ENCODE assay signal across 27 mouse cellular contexts in genomic region chr13:45863779-45864178, GRCm38 (mm10).
DNase-seq lines count a peak whose midpoint lies in the region; TF ChIP-seq lines count a peak whose summit lies in the region.
"Had no signal": no experiment of that assay in that cellular context is flagged by ENCODE, and none has a peak within 500 bp of the region (broad histone marks: within the 10 kb centered on the region; RNA-seq: fewer than 3 reads in every experiment).

No protein-coding gene starts in this region.

- H3K27me3 ChIP-seq in CH12.LX (replicated peaks), result no peaks in the 10 kb centered on the region
- H3K27me3 ChIP-seq: embryonic facial prominence, embryonic 13.5 days; forebrain, embryonic 12.5 days; heart, embryonic 13.5 days; hindbrain, embryonic 12.5 days; hindbrain, embryonic 15.5 days had no signal

- no peak overlapping the region for H3K9ac ChIP-seq in CH12.LX (ENCODE audit: insufficient read depth, low read depth)
- H3K9ac ChIP-seq: embryonic facial prominence, embryonic 13.5 days; forebrain, embryonic 12.5 days; heart, embryonic 13.5 days; hindbrain, embryonic 12.5 days; hindbrain, embryonic 15.5 days had no signal

- H3K36me3 ChIP-seq in CH12.LX (replicated peaks in 1 of 2; ENCODE audit: control insufficient read depth in 1 of 2, insufficient read depth in 1 of 2, low read length in 1 of 2), result peaks cover 14 to 54% of the 10 kb centered on the region in 2 experiments
- H3K36me3 ChIP-seq: embryonic facial prominence, embryonic 10.5 days; embryonic facial prominence, embryonic 13.5 days; forebrain, embryonic 12.5 days; heart, embryonic 10.5 days; heart, embryonic 13.5 days; hindbrain, embryonic 12.5 days; hindbrain, embryonic 15.5 days had no signal

- H3K27ac ChIP-seq in CH12.LX (ENCODE audit: insufficient read depth, low read depth), result no peak overlapping the region
- H3K27ac ChIP-seq: embryonic facial prominence, embryonic 10.5 days; embryonic facial prominence, embryonic 13.5 days; forebrain, embryonic 12.5 days; heart, adult 2 months; heart, embryonic 10.5 days; heart, embryonic 13.5 days; hindbrain, embryonic 12.5 days; hindbrain, embryonic 15.5 days had no signal

- H3K4me1 ChIP-seq in CH12.LX (ENCODE audit: control insufficient read depth in 1 of 2, insufficient read depth in 2 of 2), result peaks cover 41 to 97% of the 10 kb centered on the region in 2 experiments

- peak; percentile 45 to 68 for DNase-seq in adrenal gland, adult (ENCODE audit: inconsistent age in 2 of 2, low spot score in 1 of 2)
- DNase-seq in adrenal gland, postnatal 25 days, result no peak
- peak; percentile 62 for DNase-seq in CD4-positive helper T cell, adult 2 months (ENCODE audit: low read depth, low spot score)
- DNase-seq in CH12.LX (ENCODE audit: extremely low read depth) (no peak), MN1 (ENCODE audit: low spot score) (no peak)
- peak; percentile 73 for DNase-seq in induced T-regulatory cell, adult 2 months (ENCODE audit: low read depth)
- no peak for DNase-seq in cerebellum, adult 9-10 months
- no peak for DNase-seq in ovary, postnatal 36 days (ENCODE audit: low spot score)
- DNase-seq: adrenal gland, postnatal 10 days; cerebellum, adult 18-20 months; cerebellum, postnatal 10 days; cerebellum, postnatal 36 days; embryo, embryonic 11 days; gastrocnemius, postnatal 10 days; gastrocnemius, postnatal 36 days; heart, adult 2 months; heart, postnatal 14 days; kidney, adult 18-20 months; kidney, adult 9 months had no signal

- dilution Hi-C loops in CH12.LX (cut with MboI; ENCODE audit: extremely low pct_ligation_motif_present, extremely low pct_unique_long_range_greater_than_20kb, low sequenced_read_pairs), result no loop called here

- peaks cover 73% of the 10 kb centered on the region for H3K79me2 ChIP-seq in CH12.LX (replicated peaks; ENCODE audit: control insufficient read depth, extremely low read depth, insufficient read depth, poor library complexity, severe bottlenecking)

- TF ChIP-seq POLR2A in CH12.LX (IDR thresholded peaks at IDR 0.05; ENCODE audit: low read depth, low read length), result no peak

- TF ChIP-seq RAD21 in CH12.LX (IDR thresholded peaks at IDR 0.05; ENCODE audit: low read depth, low read length), result no peak

- H3K9me3 ChIP-seq in CH12.LX (replicated peaks; ENCODE audit: low read length), result no peaks in the 10 kb centered on the region
- H3K9me3 ChIP-seq: embryonic facial prominence, embryonic 10.5 days; embryonic facial prominence, embryonic 13.5 days; forebrain, embryonic 12.5 days; heart, embryonic 10.5 days; heart, embryonic 13.5 days; hindbrain, embryonic 12.5 days; hindbrain, embryonic 15.5 days had no signal

- in situ Hi-C loops in CH12.LX (cut with MboI; ENCODE audit: low pct_ligation_motif_present, low pct_unique_long_range_greater_than_20kb, low sequenced_read_pairs), result loop anchor here (10.0 kb wide), 1 partner anchor 101 kb away; the partner anchor contains the start of gene Atxn1

- no peak for TF ChIP-seq EP300 in CH12.LX (IDR thresholded peaks at IDR 0.05; ENCODE audit: low read length)

- no peak overlapping the region for H3K4me2 ChIP-seq in CH12.LX (ENCODE audit: insufficient read depth, low read depth, poor library complexity, severe bottlenecking)
- H3K4me2 ChIP-seq: embryonic facial prominence, embryonic 13.5 days; forebrain, embryonic 12.5 days; heart, embryonic 13.5 days; hindbrain, embryonic 12.5 days; hindbrain, embryonic 15.5 days had no signal

- no peak overlapping the region for H3K4me3 ChIP-seq in CH12.LX (replicated peaks in 1 of 3; ENCODE audit: low read depth in 2 of 3, low read length in 2 of 3, poor library complexity in 1 of 3)
- H3K4me3 ChIP-seq: embryonic facial prominence, embryonic 10.5 days; embryonic facial prominence, embryonic 13.5 days; erythroblast, embryonic 14.5 days; forebrain, embryonic 12.5 days; heart, adult 2 months; heart, embryonic 10.5 days; heart, embryonic 13.5 days; hindbrain, embryonic 12.5 days; hindbrain, embryonic 15.5 days had no signal

- TF ChIP-seq CTCF in CH12.LX (conservative IDR thresholded peaks at IDR 0.05 in 1 of 2, IDR thresholded peaks at IDR 0.05 in 1 of 2; ENCODE audit: low read depth in 2 of 2, low read length in 2 of 2), result no peak

TF ChIP-seq in CH12.LX, 34 proteins besides CTCF, POLR2A, EP300 and RAD21:
- TF ChIP-seq ZKSCAN1 (IDR thresholded peaks at IDR 0.05; ENCODE audit: borderline replicate concordance, low read depth, low read length), result no peak
- TF ChIP-seq ETS1 (conservative IDR thresholded peaks at IDR 0.05; ENCODE audit: low read depth, low read length), result no peak
- no peak for TF ChIP-seq CHD2 (IDR thresholded peaks at IDR 0.05; ENCODE audit: low read length)
- peak; percentile 66; the same call in 1 of the 2 replicates for TF ChIP-seq MAFK (IDR thresholded peaks at IDR 0.05; ENCODE audit: insufficient replicate concordance, low read length)

Comparison
In these comparisons a context has a peak if more than half of its experiments do, and no peak if none do; other contexts are left out.
1. DNase-seq: peak in adrenal gland, adult (2 of 2), CD4-positive helper T cell, adult 2 months (single experiment) and induced T-regulatory cell, adult 2 months (single experiment); none in adrenal gland, postnatal 25 days (single experiment), CH12.LX (single experiment), cerebellum, adult 9-10 months (single experiment), MN1 (single experiment) and ovary, postnatal 36 days (single experiment).